Mouse (Mus musculus) erythroblast, embryonic 14.5 days (primary cell): ENCODE data around the gene Scaf1.

ENCODE experiments used
- GATA1 ChIP-seq: IDR thresholded peaks from 2 replicates; pipeline ENCODE4 v1.6.1; 2012; ENCODE audit warnings: low read length, inconsistent platforms, mixed read lengths
- TAL1 ChIP-seq: IDR thresholded peaks from 3 replicates; pipeline ENCODE4 v1.6.1; 2012; ENCODE audit warnings: low read length, inconsistent platforms, mixed read lengths

DNA sequence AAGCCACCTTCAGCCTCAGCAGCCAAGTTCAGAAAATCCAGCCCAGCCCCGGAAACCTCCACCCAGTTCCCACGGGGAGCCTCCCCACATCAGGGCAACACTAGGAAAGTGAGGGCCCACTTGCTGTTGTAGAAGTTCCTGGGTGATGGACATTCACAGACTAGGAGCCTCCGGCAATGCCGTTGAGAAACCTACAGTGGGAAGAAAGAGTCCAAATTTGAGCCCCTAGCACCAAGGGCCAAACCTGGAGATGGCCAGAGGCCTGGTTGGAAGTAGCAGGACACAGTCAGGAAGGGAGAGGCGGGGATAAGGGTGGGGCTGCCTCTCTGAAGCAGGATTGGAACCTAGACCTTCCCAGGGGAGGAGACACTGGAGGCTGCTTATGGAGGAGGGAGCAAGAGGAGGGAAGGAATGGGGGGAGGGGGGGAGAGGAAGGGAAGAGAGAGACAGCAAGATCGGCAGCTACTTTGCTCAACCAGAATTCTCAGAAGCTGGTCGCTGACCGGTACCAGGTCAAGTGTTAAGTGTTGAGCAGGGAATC lies 2.9 kb upstream of the Scaf1 start:
- no peak for TF ChIP-seq GATA1
- no peak for TF ChIP-seq TAL1
